Mouse (Mus musculus): Measurements from ENCODE around the gene Mb21d2. TPM values are rescaled to one million over a fixed set of nuclear protein-coding genes. Genes with fewer than 3 reads are reported as not detected.

Gene Mb21d2
- polyA plus RNA-seq, 1 experiment, result not detected

GRCm38 (mm10) chr16:28866584-28867295 is 62.7 kb downstream of the Mb21d2 start:
- H3K9me3 ChIP-seq, result peaks cover 37% of the 10 kb centered on the region
- TF ChIP-seq FLI1 (IDR thresholded peaks at IDR 0.05; ENCODE audit: low read length) (no peak), GATA1 (IDR thresholded peaks at IDR 0.05; ENCODE audit: borderline replicate concordance, low read length) (no peak)

GRCm38 (mm10) chr16:28863616-28864015 is 65.9 kb downstream of the Mb21d2 start:
- H3K36me3 ChIP-seq (replicated peaks; ENCODE audit: low read length), result no peaks in the 10 kb centered on the region
- H3K4me3 ChIP-seq (replicated peaks), result no peak overlapping the region
- no peaks in the 10 kb centered on the region for H3K4me1 ChIP-seq
- TF ChIP-seq GATA1 (IDR thresholded peaks at IDR 0.05; ENCODE audit: borderline replicate concordance, low read length) (no peak), FLI1 (IDR thresholded peaks at IDR 0.05; ENCODE audit: low read length) (no peak)
- H3K9me3 ChIP-seq, result peaks cover 15% of the 10 kb centered on the region
- H3K27me3 ChIP-seq (replicated peaks), result no peaks in the 10 kb centered on the region

More at GRCm38 (mm10) chr16:28866584-28867295, 62.7 kb downstream of the Mb21d2 start:
- Histone ChIP-seq H3K36me3 (replicated peaks; ENCODE audit: low read length) (no peaks in the 10 kb centered on the region), H3K27me3 (replicated peaks) (no peaks in the 10 kb centered on the region), H3K4me3 (replicated peaks) (no peak overlapping the region), H3K4me1 (no peaks in the 10 kb centered on the region)

GRCm38 (mm10) chr16:28862093-28862492 is 67.4 kb downstream of the Mb21d2 start:
- H3K27me3 ChIP-seq (replicated peaks), result no peaks in the 10 kb centered on the region
- H3K9me3 ChIP-seq, result peaks cover 19% of the 10 kb centered on the region
- H3K36me3 ChIP-seq (replicated peaks; ENCODE audit: low read length), result no peaks in the 10 kb centered on the region
- TF ChIP-seq GATA1 (IDR thresholded peaks at IDR 0.05; ENCODE audit: borderline replicate concordance, low read length) (no peak), FLI1 (IDR thresholded peaks at IDR 0.05; ENCODE audit: low read length) (no peak)
- H3K4me1 ChIP-seq, result no peaks in the 10 kb centered on the region
- H3K4me3 ChIP-seq (replicated peaks), result no peak overlapping the region

DNA sequence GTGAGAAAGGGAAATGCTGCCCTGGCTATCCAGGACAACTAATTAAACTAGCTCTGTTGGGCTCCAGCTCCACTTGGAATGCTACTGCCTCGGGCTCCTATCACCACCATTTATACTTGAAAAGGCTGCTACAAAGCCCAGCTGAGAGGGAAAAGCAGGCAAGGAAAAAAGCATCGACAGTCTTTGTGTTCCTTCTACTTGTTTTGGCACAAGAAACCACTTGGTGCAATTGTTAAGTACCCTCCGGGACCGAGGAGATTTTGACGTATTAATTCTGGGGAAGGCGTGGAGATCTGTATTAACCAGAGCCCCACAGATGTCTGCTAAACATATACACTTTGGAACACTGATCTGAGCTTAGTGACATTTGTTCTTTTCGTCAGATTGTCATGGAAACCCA is 69.8 kb downstream of the Mb21d2 start:
- TF ChIP-seq FLI1 (IDR thresholded peaks at IDR 0.05; ENCODE audit: low read length) (no peak), GATA1 (IDR thresholded peaks at IDR 0.05; ENCODE audit: borderline replicate concordance, low read length) (no peak)
- Histone ChIP-seq H3K9me3 (peaks cover 17% of the 10 kb centered on the region), H3K4me3 (replicated peaks) (no peak overlapping the region), H3K27me3 (replicated peaks) (no peaks in the 10 kb centered on the region), H3K4me1 (no peaks in the 10 kb centered on the region), H3K36me3 (replicated peaks; ENCODE audit: low read length) (no peaks in the 10 kb centered on the region)

DNA sequence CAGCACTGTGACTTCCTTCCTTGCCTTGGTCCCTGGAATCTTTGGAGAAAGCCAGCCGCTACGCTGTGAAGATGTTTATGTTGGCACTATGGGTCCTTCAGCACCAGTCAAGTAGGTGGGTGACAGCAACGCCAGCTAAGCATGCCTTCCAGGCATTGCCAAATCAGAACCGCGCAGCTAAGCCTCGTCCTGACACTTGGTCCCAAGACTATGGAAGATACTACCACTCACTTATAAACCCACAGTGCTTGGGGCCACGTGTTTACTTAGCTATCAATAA is 70.5 kb downstream of the Mb21d2 start:
- Histone ChIP-seq H3K4me3 (replicated peaks) (no peak overlapping the region), H3K9me3 (peaks cover 18% of the 10 kb centered on the region), H3K36me3 (replicated peaks; ENCODE audit: low read length) (no peaks in the 10 kb centered on the region), H3K4me1 (no peaks in the 10 kb centered on the region), H3K27me3 (replicated peaks) (no peaks in the 10 kb centered on the region)
- TF ChIP-seq GATA1 (IDR thresholded peaks at IDR 0.05; ENCODE audit: borderline replicate concordance, low read length) (no peak), FLI1 (IDR thresholded peaks at IDR 0.05; ENCODE audit: low read length) (no peak)

GRCm38 (mm10) chr16:28858210-28859008 is 71.1 kb downstream of the Mb21d2 start:
- Histone ChIP-seq H3K9me3 (peaks cover 20% of the 10 kb centered on the region), H3K27me3 (replicated peaks) (no peaks in the 10 kb centered on the region), H3K36me3 (replicated peaks; ENCODE audit: low read length) (no peaks in the 10 kb centered on the region), H3K4me1 (no peaks in the 10 kb centered on the region), H3K4me3 (replicated peaks) (no peak overlapping the region)
- TF ChIP-seq GATA1 (IDR thresholded peaks at IDR 0.05; ENCODE audit: borderline replicate concordance, low read length) (no peak), FLI1 (IDR thresholded peaks at IDR 0.05; ENCODE audit: low read length) (no peak)

- TF ChIP-seq FLI1 (IDR thresholded peaks at IDR 0.05; ENCODE audit: low read length) (no peak), GATA1 (IDR thresholded peaks at IDR 0.05; ENCODE audit: borderline replicate concordance, low read length) (no peak)
- Histone ChIP-seq H3K4me3 (replicated peaks) (no peak overlapping the region), H3K4me1 (no peaks in the 10 kb centered on the region), H3K9me3 (peaks cover 53% of the 10 kb centered on the region), H3K36me3 (replicated peaks; ENCODE audit: low read length) (no peaks in the 10 kb centered on the region), H3K27me3 (replicated peaks) (no peaks in the 10 kb centered on the region)
Observed at GRCm38 (mm10) chr16:28851409-28851821, 78.1 kb downstream of the Mb21d2 start.

- H3K9me3 ChIP-seq, result peaks cover 55% of the 10 kb centered on the region
- H3K27me3 ChIP-seq (replicated peaks), result no peaks in the 10 kb centered on the region
- H3K36me3 ChIP-seq (replicated peaks; ENCODE audit: low read length), result no peaks in the 10 kb centered on the region
- TF ChIP-seq FLI1 (IDR thresholded peaks at IDR 0.05; ENCODE audit: low read length) (no peak), GATA1 (IDR thresholded peaks at IDR 0.05; ENCODE audit: borderline replicate concordance, low read length) (no peak)
- H3K4me3 ChIP-seq (replicated peaks), result no peak overlapping the region
- H3K4me1 ChIP-seq, result no peaks in the 10 kb centered on the region
Observed at GRCm38 (mm10) chr16:28850881-28851280, 78.6 kb downstream of the Mb21d2 start.

DNA sequence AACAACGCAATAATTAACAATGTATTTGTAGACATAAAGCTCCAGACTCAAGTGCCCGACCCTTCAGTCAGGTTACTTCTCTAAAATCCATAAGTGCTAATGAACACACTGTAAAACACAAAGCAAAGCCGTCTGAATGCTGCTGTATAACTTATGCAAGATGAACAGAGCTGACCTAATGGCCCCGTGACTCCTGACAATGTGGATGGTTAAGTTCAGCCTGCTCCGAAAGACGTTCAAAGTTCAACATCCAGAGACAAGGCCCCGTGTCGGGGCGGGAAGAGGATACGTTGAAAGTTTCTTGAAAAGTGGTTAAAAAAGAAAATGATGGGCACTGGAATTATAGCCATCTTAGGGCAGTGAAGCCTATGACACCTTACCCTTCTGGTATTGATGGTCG is 83.3 kb downstream of the Mb21d2 start:
- peaks cover 39% of the 10 kb centered on the region for H3K9me3 ChIP-seq
- H3K4me3 ChIP-seq (replicated peaks), result no peak overlapping the region
- H3K4me1 ChIP-seq, result no peaks in the 10 kb centered on the region
- H3K27me3 ChIP-seq (replicated peaks), result no peaks in the 10 kb centered on the region
- TF ChIP-seq GATA1 (IDR thresholded peaks at IDR 0.05; ENCODE audit: borderline replicate concordance, low read length) (no peak), FLI1 (IDR thresholded peaks at IDR 0.05; ENCODE audit: low read length) (no peak)
- H3K36me3 ChIP-seq (replicated peaks; ENCODE audit: low read length), result no peaks in the 10 kb centered on the region

DNA sequence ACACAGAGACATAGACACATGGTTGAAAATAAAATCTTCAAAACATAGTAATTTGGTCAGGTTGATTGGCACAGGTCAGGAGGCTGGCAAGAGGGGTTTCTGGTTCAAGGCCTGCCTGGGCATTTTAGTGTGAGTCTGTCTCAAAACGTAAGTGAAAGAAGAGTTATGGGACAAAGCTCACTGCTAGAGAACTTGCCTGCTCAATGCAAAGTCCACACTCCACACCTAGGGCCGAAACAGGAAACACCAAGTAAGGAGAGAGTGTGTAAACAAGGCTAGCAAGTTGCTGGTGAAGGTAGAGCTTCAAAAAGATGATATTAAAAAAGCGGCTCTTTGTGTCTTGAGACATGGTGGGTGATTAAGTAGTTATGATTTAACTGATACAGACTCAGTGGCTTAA is 84.1 kb downstream of the Mb21d2 start:
- no peaks in the 10 kb centered on the region for H3K36me3 ChIP-seq (replicated peaks; ENCODE audit: low read length)
- H3K27me3 ChIP-seq (replicated peaks), result no peaks in the 10 kb centered on the region
- TF ChIP-seq GATA1 (IDR thresholded peaks at IDR 0.05; ENCODE audit: borderline replicate concordance, low read length), result no peak
- TF ChIP-seq FLI1 (IDR thresholded peaks at IDR 0.05; ENCODE audit: low read length), result no peak
- peaks cover 35% of the 10 kb centered on the region for H3K9me3 ChIP-seq
- no peak overlapping the region for H3K4me3 ChIP-seq (replicated peaks)
- H3K4me1 ChIP-seq, result no peaks in the 10 kb centered on the region
